Mouse (Mus musculus): ENCODE data around the gene S100a6. TPM values are rescaled to one million over a fixed set of nuclear protein-coding genes. Genes with fewer than 3 reads are reported as not detected.

The S100a6 gene
- polyA plus RNA-seq, 2 experiments, result 108 to 233 TPM

DNA sequence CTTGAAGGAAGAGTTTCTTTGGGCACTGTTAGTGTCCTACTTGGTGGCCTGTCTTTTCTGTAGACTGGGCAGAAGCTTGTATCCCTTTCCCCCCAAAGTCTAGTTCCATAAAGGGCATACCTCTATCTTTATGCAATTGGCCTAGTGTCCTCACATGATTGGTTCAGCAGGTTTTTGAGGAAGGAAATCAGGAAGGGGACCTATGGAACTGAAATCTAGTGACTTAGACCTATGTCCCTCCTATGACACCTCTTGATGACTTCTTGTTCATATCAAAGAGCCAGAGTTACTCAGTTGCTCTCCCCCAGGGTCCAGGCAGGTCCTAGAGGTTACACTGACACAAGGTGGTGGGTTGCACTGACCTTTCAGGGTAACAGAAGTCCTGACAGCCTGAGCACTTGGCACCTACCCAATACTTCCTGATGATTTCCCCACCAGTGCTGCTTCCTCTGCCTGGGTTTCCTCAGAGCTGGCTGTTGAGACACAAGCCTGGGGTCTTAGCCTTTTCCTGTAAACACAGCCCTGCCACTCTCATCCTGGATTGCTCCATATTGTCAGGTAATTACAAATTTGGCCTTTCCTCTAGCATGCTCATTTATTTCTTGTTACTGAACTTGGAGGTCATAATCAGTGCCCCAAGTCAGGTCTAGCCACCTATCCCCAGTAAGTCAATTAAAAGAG lies 46.8 kb downstream of the S100a6 start:
- H3K4me3 ChIP-seq (replicated peaks; ENCODE audit: low read length), result no peak overlapping the region
- H3K4me1 ChIP-seq (ENCODE audit: control insufficient read depth, insufficient read depth, low read length), result no peaks in the 10 kb centered on the region
- H3K9ac ChIP-seq (ENCODE audit: low read depth, low read length, severe bottlenecking), result no peak overlapping the region
- H3K36me3 ChIP-seq (ENCODE audit: control insufficient read depth, insufficient read depth, low read length), result no peaks in the 10 kb centered on the region
- no peak overlapping the region for H3K27ac ChIP-seq (replicated peaks; ENCODE audit: low read depth, low read length)
- TF ChIP-seq POLR2A (IDR thresholded peaks at IDR 0.05; ENCODE audit: borderline replicate concordance, extremely low read depth, insufficient read depth, insufficient read length), result no peak
- no peak for DNase-seq (ENCODE audit: low spot score)
- ATAC-seq (ENCODE audit: low FRiP score, low read depth), result no peak
- H3K9me3 ChIP-seq (ENCODE audit: control insufficient read depth, low read length), result no peaks in the 10 kb centered on the region
- H3K4me2 ChIP-seq (replicated peaks; ENCODE audit: low read depth, low read length, severe bottlenecking), result no peak overlapping the region
- no peaks in the 10 kb centered on the region for H3K27me3 ChIP-seq (ENCODE audit: control insufficient read depth, insufficient read depth, low read length)

DNA sequence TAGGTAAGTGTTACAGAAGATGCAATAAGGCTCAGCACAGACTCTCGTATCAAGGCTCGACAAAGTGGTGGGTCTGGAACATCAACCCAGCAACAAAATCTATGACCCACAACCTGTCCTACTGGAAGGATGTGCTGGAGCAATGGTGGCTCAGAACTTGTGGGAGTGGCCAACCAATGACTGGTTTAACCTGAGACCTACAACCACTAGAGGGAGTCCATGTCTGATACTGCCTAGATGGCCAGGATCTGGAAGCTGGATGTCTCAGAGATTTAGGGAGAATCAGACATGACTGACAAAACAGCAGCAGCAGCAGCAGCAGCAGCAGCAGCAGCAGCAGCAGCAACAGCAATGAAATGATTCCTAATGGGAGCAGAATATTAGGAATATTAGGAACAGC lies 51.5 kb downstream of the S100a6 start:
- 88% methylated on average over 2 of the region's 2 CpGs for WGBS
- H3K4me1 ChIP-seq (ENCODE audit: control insufficient read depth, insufficient read depth, low read length), result no peaks in the 10 kb centered on the region

DNA sequence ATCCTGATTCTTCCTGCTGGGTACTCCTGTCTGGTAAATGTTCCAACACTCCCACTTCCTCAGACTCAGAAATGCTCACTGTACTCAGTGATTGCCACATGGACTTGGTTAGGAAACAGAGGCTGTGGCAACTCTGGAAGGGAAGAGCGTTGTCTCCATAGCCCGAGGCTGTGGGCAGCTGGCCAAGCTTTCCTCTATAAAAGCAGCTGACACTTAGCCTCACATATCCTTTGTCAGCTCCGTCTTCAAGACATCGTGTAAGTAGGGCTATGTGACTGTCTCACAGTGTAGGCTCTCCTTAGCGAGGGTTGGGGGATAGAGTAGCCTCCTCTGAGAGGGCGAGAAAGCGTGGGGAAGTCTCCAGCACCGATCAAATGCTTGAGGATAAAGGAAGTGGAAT lies 56.2 kb downstream of the S100a6 start, which contains the start of gene S100a8:
S100a8 (plus strand) TSS at position 133 of the 400 bp plus-strand sequence.
- DNase-seq (ENCODE audit: low spot score) (no peak), ATAC-seq (ENCODE audit: low FRiP score, low read depth) (no peak)
- Histone ChIP-seq H3K4me1 (ENCODE audit: control insufficient read depth, insufficient read depth, low read length) (no peaks in the 10 kb centered on the region), H3K27ac (replicated peaks; ENCODE audit: low read depth, low read length) (no peak within 1 kb of the TSS), H3K36me3 (ENCODE audit: control insufficient read depth, insufficient read depth, low read length) (no peaks in the 10 kb centered on the region), H3K9ac (ENCODE audit: low read depth, low read length, severe bottlenecking) (no peak within 1 kb of the TSS), H3K9me3 (ENCODE audit: control insufficient read depth, low read length) (no peaks in the 10 kb centered on the region), H3K4me2 (replicated peaks; ENCODE audit: low read depth, low read length, severe bottlenecking) (no peak within 1 kb of the TSS), H3K27me3 (ENCODE audit: control insufficient read depth, insufficient read depth, low read length) (no peaks in the 10 kb centered on the region), H3K4me3 (replicated peaks; ENCODE audit: low read length) (no peak within 1 kb of the TSS)
- WGBS, result 39% methylated on average over 8 of the region's 8 CpGs
- no peak for TF ChIP-seq POLR2A (IDR thresholded peaks at IDR 0.05; ENCODE audit: borderline replicate concordance, extremely low read depth, insufficient read depth, insufficient read length)

More for the DNA sequence above, 51.5 kb downstream of the S100a6 start:
- Histone ChIP-seq H3K4me2 (replicated peaks; ENCODE audit: low read depth, low read length, severe bottlenecking) (no peak overlapping the region), H3K27me3 (ENCODE audit: control insufficient read depth, insufficient read depth, low read length) (no peaks in the 10 kb centered on the region), H3K36me3 (ENCODE audit: control insufficient read depth, insufficient read depth, low read length) (no peaks in the 10 kb centered on the region), H3K27ac (replicated peaks; ENCODE audit: low read depth, low read length) (no peak overlapping the region), H3K9ac (ENCODE audit: low read depth, low read length, severe bottlenecking) (no peak overlapping the region), H3K4me3 (replicated peaks; ENCODE audit: low read length) (no peak overlapping the region), H3K9me3 (ENCODE audit: control insufficient read depth, low read length) (no peaks in the 10 kb centered on the region)
- TF ChIP-seq POLR2A (IDR thresholded peaks at IDR 0.05; ENCODE audit: borderline replicate concordance, extremely low read depth, insufficient read depth, insufficient read length), result no peak
- ATAC-seq (ENCODE audit: low FRiP score, low read depth), result no peak
- DNase-seq (ENCODE audit: low spot score), result peak; percentile 51

Other genes starting within 250 kb of the S100a6 start
- 64.7 and 92.1 TPM in 2 replicates for gene Slc27a3, start 222.9 kb upstream of the S100a6 start, polyA plus RNA-seq (2012; rRNA removed)
- gene Slc27a3, start 222.9 kb upstream of the S100a6 start, polyA plus RNA-seq (2014; fragmentation: Nextera tagmentation; extraction: Ambion mirVana), result 30.5 and 34.7 TPM in 2 replicates
- gene Ints3, start 179.3 kb upstream of the S100a6 start, polyA plus RNA-seq (2012; rRNA removed), result 52.8 and 55.9 TPM in 2 replicates
- gene Ints3, start 179.3 kb upstream of the S100a6 start, polyA plus RNA-seq (2014; fragmentation: Nextera tagmentation; extraction: Ambion mirVana), result 26.0 and 32.5 TPM in 2 replicates
- 15.5 and 16.0 TPM in 2 replicates for gene Npr1, start 147.0 kb upstream of the S100a6 start, polyA plus RNA-seq (2012; rRNA removed)
- 4.8 and 4.9 TPM in 2 replicates for gene Npr1, start 147.0 kb upstream of the S100a6 start, polyA plus RNA-seq (2014; fragmentation: Nextera tagmentation; extraction: Ambion mirVana)
- 117 and 137 TPM in 2 replicates for gene Ilf2, start 136.8 kb upstream of the S100a6 start, polyA plus RNA-seq (2012; rRNA removed)
- gene Ilf2, start 136.8 kb upstream of the S100a6 start, polyA plus RNA-seq (2014; fragmentation: Nextera tagmentation; extraction: Ambion mirVana), result 169 and 186 TPM in 2 replicates
- gene Snapin, start 121.8 kb upstream of the S100a6 start, polyA plus RNA-seq (2012; rRNA removed), result 54.8 and 57.8 TPM in 2 replicates
- 87.6 and 91.3 TPM in 2 replicates for gene Snapin, start 121.8 kb upstream of the S100a6 start, polyA plus RNA-seq (2014; fragmentation: Nextera tagmentation; extraction: Ambion mirVana)
- gene Chtop, start 103.4 kb upstream of the S100a6 start, polyA plus RNA-seq (2012; rRNA removed), result 155 and 169 TPM in 2 replicates
- gene Chtop, start 103.4 kb upstream of the S100a6 start, polyA plus RNA-seq (2014; fragmentation: Nextera tagmentation; extraction: Ambion mirVana), result 103 and 114 TPM in 2 replicates
- 23.6 and 33.6 TPM in 2 replicates for gene S100a1, start 98.5 kb upstream of the S100a6 start, polyA plus RNA-seq (2012; rRNA removed)
- 30.2 and 32.5 TPM in 2 replicates for gene S100a1, start 98.5 kb upstream of the S100a6 start, polyA plus RNA-seq (2014; fragmentation: Nextera tagmentation; extraction: Ambion mirVana)
- gene S100a13, start 98.4 kb upstream of the S100a6 start, polyA plus RNA-seq (2012; rRNA removed), result 21.7 and 34.1 TPM in 2 replicates
- 37.1 and 44.7 TPM in 2 replicates for gene S100a13, start 98.4 kb upstream of the S100a6 start, polyA plus RNA-seq (2014; fragmentation: Nextera tagmentation; extraction: Ambion mirVana)
- gene S100a14, start 86.0 kb upstream of the S100a6 start, polyA plus RNA-seq (2012; rRNA removed), result 21.3 and 51.3 TPM in 2 replicates
- gene S100a14, start 86.0 kb upstream of the S100a6 start, polyA plus RNA-seq (2014; fragmentation: Nextera tagmentation; extraction: Ambion mirVana), result 23.7 and 33.4 TPM in 2 replicates
- 81.6 and 88.6 TPM in 2 replicates for gene S100a16, start 75.6 kb upstream of the S100a6 start, polyA plus RNA-seq (2012; rRNA removed)
- gene S100a16, start 75.6 kb upstream of the S100a6 start, polyA plus RNA-seq (2014; fragmentation: Nextera tagmentation; extraction: Ambion mirVana), result 232 and 269 TPM in 2 replicates
- 0.92 and 1.3 TPM in 2 replicates for gene S100a3, start 52.3 kb upstream of the S100a6 start, polyA plus RNA-seq (2012; rRNA removed)
- gene S100a3, start 52.3 kb upstream of the S100a6 start, polyA plus RNA-seq (2014; fragmentation: Nextera tagmentation; extraction: Ambion mirVana), result 1.00 and 1.1 TPM in 2 replicates
- not detected in 2 replicates for gene S100a2, start 22.6 kb upstream of the S100a6 start, polyA plus RNA-seq (2012; rRNA removed)
- not detected in 2 replicates for gene S100a2, start 22.6 kb upstream of the S100a6 start, polyA plus RNA-seq (2014; fragmentation: Nextera tagmentation; extraction: Ambion mirVana)
- gene Gm42674, start 11.0 kb upstream of the S100a6 start, polyA plus RNA-seq (2012; rRNA removed), result not detected in 2 replicates
- gene Gm42674, start 11.0 kb upstream of the S100a6 start, polyA plus RNA-seq (2014; fragmentation: Nextera tagmentation; extraction: Ambion mirVana), result not detected in 2 replicates
- gene S100a4, start 9.1 kb upstream of the S100a6 start, polyA plus RNA-seq (2012; rRNA removed), result 18.0 and 26.2 TPM in 2 replicates
- gene S100a4, start 9.1 kb upstream of the S100a6 start, polyA plus RNA-seq (2014; fragmentation: Nextera tagmentation; extraction: Ambion mirVana), result 17.9 and 18.0 TPM in 2 replicates
- gene S100a5, start 4.4 kb upstream of the S100a6 start, polyA plus RNA-seq (2012; rRNA removed), result not detected in 2 replicates
- gene S100a5, start 4.4 kb upstream of the S100a6 start, polyA plus RNA-seq (2014; fragmentation: Nextera tagmentation; extraction: Ambion mirVana), result not detected in 2 replicates
- gene S100a7a, start 41.1 kb downstream of the S100a6 start, polyA plus RNA-seq (2012; rRNA removed), result 0.98 and 1.0 TPM in 2 replicates
- gene S100a7a, start 41.1 kb downstream of the S100a6 start, polyA plus RNA-seq (2014; fragmentation: Nextera tagmentation; extraction: Ambion mirVana), result 0.21 and 0.43 TPM in 2 replicates
- 10.2 and 20.4 TPM in 2 replicates for gene S100a8, start 56.1 kb downstream of the S100a6 start, polyA plus RNA-seq (2012; rRNA removed)
- gene S100a8, start 56.1 kb downstream of the S100a6 start, polyA plus RNA-seq (2014; fragmentation: Nextera tagmentation; extraction: Ambion mirVana), result 8.4 and 34.9 TPM in 2 replicates
- 14.2 and 15.8 TPM in 2 replicates for gene S100a9, start 82.8 kb downstream of the S100a6 start, polyA plus RNA-seq (2012; rRNA removed)
- gene S100a9, start 82.8 kb downstream of the S100a6 start, polyA plus RNA-seq (2014; fragmentation: Nextera tagmentation; extraction: Ambion mirVana), result 9.7 and 29.8 TPM in 2 replicates
- gene Pglyrp4, start 114.0 kb downstream of the S100a6 start, polyA plus RNA-seq (2012; rRNA removed), result 0.19 and 0.23 TPM in 2 replicates
- 0.12 and 0.18 TPM in 2 replicates for gene Pglyrp4, start 114.0 kb downstream of the S100a6 start, polyA plus RNA-seq (2014; fragmentation: Nextera tagmentation; extraction: Ambion mirVana)
- not detected in 2 replicates for gene Gm5849, start 165.0 kb downstream of the S100a6 start, polyA plus RNA-seq (2012; rRNA removed)
- not detected in 2 replicates for gene Gm5849, start 165.0 kb downstream of the S100a6 start, polyA plus RNA-seq (2014; fragmentation: Nextera tagmentation; extraction: Ambion mirVana)

Data from limb, embryonic 14.5 days (tissue).